Mouse (Mus musculus) heart, postnatal 0 days (tissue): ENCODE data around the gene Pdzd2. TPM values are rescaled to one million over a fixed set of nuclear protein-coding genes. Genes with fewer than 3 reads are reported as not detected.

Source experiments
- ATAC-seq: fragments of 200-750 bp; cut with Nextera tagmentation; 2 replicates; pipeline ENCODE4 v1.8.0; 2017; ENCODE audit warnings: low read depth, moderate number of reproducible peaks, moderate library complexity; ENCODE audit not compliant: insufficient read depth
- DNase-seq: peaks from one replicate; pipeline ENCODE4 v3.0.0-alpha.2; 2016; ENCODE audit warnings: low spot score
- H3K27ac ChIP-seq: fragments of 300-500 bp; sonication (generic); 2 replicates; pipeline ENCODE4 v1.5.1; 2014; ENCODE audit warnings: low read depth, mild to moderate bottlenecking
- H3K27me3 ChIP-seq: fragments of 300-500 bp; sonication (generic); 2 replicates; pipeline ENCODE4 v1.6.1; 2014; ENCODE audit warnings: low read length, mixed read lengths; ENCODE audit not compliant: control insufficient read depth, insufficient read depth
- H3K36me3 ChIP-seq: fragments of 300-500 bp; sonication (generic); replicated peaks from 2 replicates; pipeline ENCODE4 v1.6.1; 2014; ENCODE audit warnings: low read length, mixed read lengths; ENCODE audit not compliant: control insufficient read depth, insufficient read depth
- H3K4me1 ChIP-seq: fragments of 300-500 bp; sonication (generic); 2 replicates; pipeline ENCODE4 v1.6.1; 2014; ENCODE audit warnings: antibody characterized with exemption; ENCODE audit not compliant: control insufficient read depth, insufficient read depth
- H3K4me2 ChIP-seq: fragments of 300-500 bp; sonication (generic); 2 replicates; pipeline ENCODE4 v1.6.1; 2014; ENCODE audit warnings: low read depth, mild to moderate bottlenecking, low read length, moderate library complexity
- H3K4me3 ChIP-seq: fragments of 300-500 bp; sonication (generic); 2 replicates; pipeline ENCODE4 v1.5.1; 2014; ENCODE audit warnings: low read depth, low read length
- H3K9ac ChIP-seq: fragments of 300-500 bp; sonication (generic); replicated peaks from 2 replicates; pipeline ENCODE4 v1.6.1; 2014; ENCODE audit warnings: low read depth, low read length, mixed read lengths
- H3K9me3 ChIP-seq: fragments of 300-500 bp; sonication (generic); replicated peaks from 2 replicates; pipeline ENCODE4 v1.6.1; 2016; ENCODE audit warnings: low read length; ENCODE audit not compliant: control insufficient read depth
- CTCF ChIP-seq: IDR thresholded peaks from 2 replicates; pipeline ENCODE4 v1.5.1; 2016; ENCODE audit warnings: antibody characterized with exemption, control low read depth, low read depth
- EP300 ChIP-seq: IDR thresholded peaks from 2 replicates; pipeline ENCODE4 v1.6.1; 2016; ENCODE audit warnings: antibody characterized with exemption, low read depth
- WGBS: fragments of 180-500 bp; shearing (Covaris S2); extraction: QIAGEN DNeasy Blood & Tissue Kit; methylation state at CpG from one replicate; pipeline ENCODE4 v1.1.7; 2014; 5-methylcytosine and 5-hydroxymethylcytosine counted together
- polyA plus RNA-seq: library from polyadenylated mRNA; unstranded; fragments of >200 nt; fragmentation: Nextera tagmentation; extraction: Ambion mirVana; gene quantifications from 2 replicates; pipeline ENCODE4 v1.2.1, GENCODE M21; 2015
- total RNA-seq: library from RNA; depleted of rRNA; stranded (reverse); fragments of >200 nt; gene quantifications from 2 replicates; pipeline ENCODE4 v1.2.3, GENCODE M21; 2014; ENCODE audit warnings: low replicate concordance

Pdzd2 gene
- total and polyA plus RNA-seq, 2 experiments from 2014 or later = 36.1 to 86.0 TPM

GRCm38 (mm10) chr15:12449321-12449720 lies 290.4 kb downstream of the Pdzd2 start:
- no peak overlapping the region for H3K4me2 ChIP-seq

GRCm38 (mm10) chr15:12447021-12447434 lies 292.7 kb downstream of the Pdzd2 start:
- DNase-seq (no peak), ATAC-seq (no peak)
- H3K4me1 ChIP-seq = 0 out of 2 replicates have a peak, but pooled peaks cover 4% of the 10 kb centered on the region

More at GRCm38 (mm10) chr15:12449321-12449720, 290.4 kb downstream of the Pdzd2 start:
- H3K4me3 ChIP-seq = no peak overlapping the region
- H3K36me3 ChIP-seq = peaks cover 10% of the 10 kb centered on the region; the same call in 1 of the 2 replicates
- ATAC-seq = no peak
- TF ChIP-seq CTCF = no peak
- no peak overlapping the region for H3K9ac ChIP-seq
- H3K9me3 ChIP-seq = no peaks in the 10 kb centered on the region
- WGBS = 88% methylated on average over 2 of the region's 2 CpGs
- H3K27me3 ChIP-seq = no peaks in the 10 kb centered on the region
- 0 out of 2 replicates have a peak, but pooled peaks cover 4% of the 10 kb centered on the region for H3K4me1 ChIP-seq
- DNase-seq = no peak
- H3K27ac ChIP-seq = 0 out of 2 replicates have a peak overlapping the region, but pooled peaks have one; percentile 37

GRCm38 (mm10) chr15:12444551-12444950 lies 295.2 kb downstream of the Pdzd2 start:
- no peaks in the 10 kb centered on the region for H3K9me3 ChIP-seq
- DNase-seq (no peak), ATAC-seq (no peak)
- H3K36me3 ChIP-seq = peaks cover 16% of the 10 kb centered on the region
- WGBS = 58% methylated on average over 5 of the region's 5 CpGs
- TF ChIP-seq EP300 (no peak), CTCF (no peak)
- H3K27me3 ChIP-seq = no peaks in the 10 kb centered on the region
- H3K27ac ChIP-seq = no peak overlapping the region
- 0 out of 2 replicates have a peak, but pooled peaks cover 4% of the 10 kb centered on the region for H3K4me1 ChIP-seq
- H3K4me3 ChIP-seq = no peak overlapping the region
- no peak overlapping the region for H3K9ac ChIP-seq
- no peak overlapping the region for H3K4me2 ChIP-seq

More at GRCm38 (mm10) chr15:12447021-12447434, 292.7 kb downstream of the Pdzd2 start:
- TF ChIP-seq EP300 (no peak), CTCF (no peak)
- Histone ChIP-seq H3K27me3 (no peaks in the 10 kb centered on the region), H3K4me2 (peak overlapping the region; percentile 29; the same call in 1 of the 2 replicates), H3K27ac (peak overlapping the region; percentile 3; the same call in 1 of the 2 replicates), H3K9me3 (no peaks in the 10 kb centered on the region), H3K9ac (no peak overlapping the region), H3K4me3 (peak overlapping the region; percentile 13; the same call in 1 of the 2 replicates), H3K36me3 (peaks cover 10% of the 10 kb centered on the region)
- WGBS = 62% methylated on average over 10 of the region's 10 CpGs

- TF ChIP-seq CTCF (no peak), EP300 (no peak)
- WGBS = 38% methylated on average over 6 of the region's 6 CpGs
- no peaks in the 10 kb centered on the region for H3K27me3 ChIP-seq
These were observed 300.4 kb downstream of the Pdzd2 start for GRCm38 (mm10) chr15:12439351-12439751.

GRCm38 (mm10) chr15:12438691-12439090 lies 301.0 kb downstream of the Pdzd2 start:
- Histone ChIP-seq H3K4me1 (no peaks in the 10 kb centered on the region), H3K4me2 (no peak overlapping the region), H3K4me3 (no peak overlapping the region), H3K27ac (no peak overlapping the region; the same call in 1 of the 2 replicates), H3K36me3 (peaks cover 17% of the 10 kb centered on the region), H3K9me3 (no peaks in the 10 kb centered on the region), H3K27me3 (no peaks in the 10 kb centered on the region), H3K9ac (no peak overlapping the region)
- ATAC-seq (no peak), DNase-seq (no peak)
- TF ChIP-seq EP300 = no peak
- no peak for TF ChIP-seq CTCF
- 62% methylated on average over 6 of the region's 6 CpGs for WGBS

More at GRCm38 (mm10) chr15:12439351-12439751, 300.4 kb downstream of the Pdzd2 start:
- H3K4me2 ChIP-seq = no peak overlapping the region
- H3K4me1 ChIP-seq = no peaks in the 10 kb centered on the region
- H3K4me3 ChIP-seq = no peak overlapping the region
- H3K27ac ChIP-seq = 0 out of 2 replicates have a peak overlapping the region, but pooled peaks have one; percentile 12
- H3K9me3 ChIP-seq = no peaks in the 10 kb centered on the region
- no peak overlapping the region for H3K9ac ChIP-seq
- ATAC-seq = no peak
- DNase-seq = no peak
- H3K36me3 ChIP-seq = peaks cover 17% of the 10 kb centered on the region

- peaks cover 17% of the 10 kb centered on the region for H3K36me3 ChIP-seq
- WGBS = 86% methylated on average over 11 of the region's 11 CpGs
- H3K9ac ChIP-seq = no peak overlapping the region
- DNase-seq (no peak), ATAC-seq (no peak)
- H3K4me3 ChIP-seq = no peak overlapping the region
- no peaks in the 10 kb centered on the region for H3K9me3 ChIP-seq
- H3K27ac ChIP-seq = no peak overlapping the region
- no peak for TF ChIP-seq EP300
- no peak for TF ChIP-seq CTCF
- no peak overlapping the region for H3K4me2 ChIP-seq
- no peaks in the 10 kb centered on the region for H3K4me1 ChIP-seq
- no peaks in the 10 kb centered on the region for H3K27me3 ChIP-seq
These were observed 301.6 kb downstream of the Pdzd2 start for GRCm38 (mm10) chr15:12438081-12438480.
